Mouse (Mus musculus): ENCODE data around the gene Trp73. TPM values are rescaled to one million over a fixed set of nuclear protein-coding genes. Genes with fewer than 3 reads are reported as not detected.

Trp73 gene
- total RNA-seq, 2 experiments from 2014 or later, result 0.05 to 0.07 TPM

DNA sequence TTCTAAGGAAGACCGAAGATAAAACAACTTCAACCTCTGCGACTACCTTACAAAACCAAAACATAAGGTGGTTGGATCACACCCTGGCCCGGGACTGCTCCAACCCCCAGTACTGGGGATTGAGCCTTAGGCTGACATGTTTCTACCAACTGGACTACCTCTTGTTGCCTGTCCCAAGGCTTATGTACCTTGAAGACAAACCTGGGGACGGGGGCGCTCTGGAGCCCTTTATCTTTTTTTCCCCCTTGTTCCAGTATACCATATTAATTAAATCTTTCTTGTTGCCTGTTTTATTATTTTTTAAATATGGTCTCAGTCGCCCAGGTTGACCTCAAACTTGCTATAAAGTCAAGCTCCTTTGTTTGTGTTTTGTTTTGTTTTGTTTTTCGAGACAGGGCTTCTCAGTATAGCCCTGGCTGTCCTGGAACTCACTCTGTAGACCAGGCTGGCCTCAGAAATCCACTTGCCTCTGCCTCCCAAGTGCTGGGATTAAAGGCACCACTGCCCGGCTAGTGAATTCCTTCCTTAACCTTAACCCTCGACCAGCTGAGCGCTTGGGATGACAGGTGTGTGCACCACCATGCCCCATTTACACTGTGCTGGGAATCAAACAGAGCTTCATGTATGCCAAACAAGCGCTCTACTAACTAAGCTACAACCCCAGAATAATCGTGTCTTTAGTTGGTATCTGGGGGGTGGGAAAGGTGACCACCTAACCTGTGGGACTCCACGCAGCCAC, 128.9 kb downstream of the Trp73 start:
- no peak for DNase-seq
- intact Hi-C loops (cut with DNase I), result loop anchor here (2.0 kb wide), 1 partner anchor 36 kb away; the partner anchor contains the start of genes Cep104 and Dffb

DNA sequence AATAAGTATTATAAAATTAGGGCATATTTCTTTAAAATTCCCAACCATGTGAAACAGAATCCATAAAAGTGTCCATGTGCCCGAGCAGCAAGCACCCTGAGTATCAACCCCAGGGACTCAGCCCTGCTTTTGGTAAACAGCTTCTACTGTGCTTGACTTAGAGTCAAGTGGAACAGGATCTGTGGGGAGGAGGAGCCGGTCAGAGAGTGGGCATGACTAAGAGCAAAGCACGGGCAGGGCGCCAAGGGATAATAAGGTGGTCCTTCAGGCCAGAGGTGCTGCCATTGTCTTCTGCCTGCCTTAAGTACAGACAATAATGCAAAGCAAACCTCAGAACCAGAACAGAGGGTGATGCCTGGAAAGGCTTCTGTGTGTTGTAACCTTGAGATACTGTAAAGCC, 132.2 kb downstream of the Trp73 start:
- intact Hi-C loops (cut with DNase I), result no loop called here

DNA sequence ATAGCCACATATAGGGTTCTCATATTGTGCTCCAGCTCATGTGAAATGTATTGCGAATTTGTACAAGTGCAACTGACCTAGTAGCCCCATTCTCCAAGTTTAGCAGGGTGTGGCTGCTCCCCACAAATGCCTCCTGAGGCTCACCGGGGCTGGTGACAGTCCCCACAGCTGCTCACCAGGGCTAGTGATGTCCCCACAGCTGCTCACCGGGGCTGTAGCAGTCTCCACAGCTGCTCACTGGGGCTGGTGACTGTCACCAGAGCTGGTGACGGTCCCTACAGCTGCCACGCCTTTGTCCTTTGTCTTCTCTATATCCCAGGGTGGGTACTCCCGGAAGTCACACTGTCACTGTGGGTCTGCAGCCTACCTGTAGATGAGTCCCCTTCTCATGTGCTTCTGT, 133.7 kb downstream of the Trp73 start:
- intact Hi-C loops (cut with DNase I), result no loop called here
- DNase-seq, result no peak

More for the DNA sequence above, 132.2 kb downstream of the Trp73 start:
- no peak for DNase-seq

Other genes with a start within 250 kb of the Trp73 start
- 10 to 100 TPM; 13.5 to 16.1 TPM for gene A430005L14Rik, start 183.0 kb downstream of the Trp73 start, total RNA-seq (2021)
- 1 to 10 TPM; 3.7 to 4.9 TPM for gene Dffb, start 165.1 kb downstream of the Trp73 start, total RNA-seq (2021)
- gene Cep104, start 165.0 kb downstream of the Trp73 start, total RNA-seq (2021), result 10 to 100 TPM; 25.1 to 26.4 TPM
- 10 to 100 TPM; 33.8 to 36.3 TPM for gene Lrrc47, start 128.5 kb downstream of the Trp73 start, total RNA-seq (2021)
- gene Smim1, start 114.0 kb downstream of the Trp73 start, total RNA-seq (2021), result 1 to 10 TPM; 5.8 to 7.0 TPM
- gene Ccdc27, start 97.5 kb downstream of the Trp73 start, total RNA-seq (2021), result not detected
- gene Wrap73, start 2.2 kb upstream of the Trp73 start, total RNA-seq (2021), result 10 to 100 TPM; 12.6 to 13.5 TPM
- 100 to 1,000 TPM; 121 to 126 TPM for gene Tprgl, start 20.5 kb upstream of the Trp73 start, total RNA-seq (2021)
- gene Megf6, start 30.5 kb upstream of the Trp73 start, total RNA-seq (2021), result 10 to 100 TPM; 18.2 to 20.6 TPM
- gene Arhgef16, start 161.5 kb upstream of the Trp73 start, total RNA-seq (2021), result under 1 TPM; 0.65 to 0.71 TPM
- not detected for gene B230104I21Rik, start 195.9 kb upstream of the Trp73 start, total RNA-seq (2021)

Measured in heart, postnatal 14 days (tissue).